Mouse (Mus musculus) thymus, postnatal 14 days (tissue): Measurements from ENCODE around the gene Csrnp3.

Experiments used
- DNase-seq: peaks from one replicate; pipeline ENCODE4 v3.0.0; 2021

Csrnp3 gene

DNA sequence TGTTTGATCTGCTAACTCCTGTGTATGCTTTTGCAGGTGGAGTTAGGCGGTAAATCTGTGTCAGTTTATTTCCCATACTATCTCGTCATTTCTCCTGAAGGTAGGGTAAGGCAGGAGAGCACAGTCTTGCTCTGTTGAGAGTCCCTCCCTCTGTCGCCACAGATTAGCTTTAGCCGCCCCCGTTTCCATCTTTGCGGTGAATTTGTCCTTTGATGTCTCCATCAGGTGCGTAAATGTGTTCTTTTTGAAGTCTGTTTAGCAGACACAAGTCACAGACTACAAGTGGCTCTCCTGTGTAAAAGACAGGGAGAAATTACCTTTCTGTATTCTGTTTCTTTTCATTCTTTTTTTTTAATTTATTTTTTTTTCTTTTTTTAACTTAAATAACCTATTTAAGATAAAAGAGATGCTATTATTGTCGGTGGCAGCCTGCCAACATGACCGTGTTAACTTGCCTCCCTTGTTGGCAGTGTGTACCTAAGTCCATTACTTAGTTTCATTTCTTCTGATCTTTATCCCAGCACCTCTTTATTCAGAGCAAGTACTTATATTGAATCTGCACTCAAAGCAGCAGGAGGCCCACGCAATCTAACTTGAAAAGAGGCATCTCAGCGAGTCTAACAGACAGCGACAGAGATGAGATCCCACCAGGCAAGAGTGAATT is 25.5 kb downstream of the Csrnp3 start:
- DNase-seq, result no peak

DNA sequence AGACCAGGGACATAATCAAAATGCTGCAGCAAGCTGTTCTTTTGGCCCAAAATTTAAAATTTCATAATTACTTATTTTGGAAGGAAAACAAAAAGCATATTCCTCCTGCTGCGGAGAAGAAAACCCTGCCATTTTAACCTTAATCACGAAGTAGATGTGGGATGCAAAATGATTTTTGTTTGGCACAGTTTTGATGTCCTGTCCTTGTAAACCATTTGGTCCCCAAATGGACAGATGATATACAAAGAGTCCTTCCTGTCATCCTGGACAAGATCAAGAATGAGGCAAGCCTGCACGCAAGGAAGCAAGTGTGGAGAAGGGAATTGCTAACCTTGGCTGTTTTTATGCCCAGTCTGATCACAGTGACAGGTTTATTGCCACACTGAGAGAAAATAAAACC is 46.0 kb downstream of the Csrnp3 start:
- DNase-seq, result no peak

DNA sequence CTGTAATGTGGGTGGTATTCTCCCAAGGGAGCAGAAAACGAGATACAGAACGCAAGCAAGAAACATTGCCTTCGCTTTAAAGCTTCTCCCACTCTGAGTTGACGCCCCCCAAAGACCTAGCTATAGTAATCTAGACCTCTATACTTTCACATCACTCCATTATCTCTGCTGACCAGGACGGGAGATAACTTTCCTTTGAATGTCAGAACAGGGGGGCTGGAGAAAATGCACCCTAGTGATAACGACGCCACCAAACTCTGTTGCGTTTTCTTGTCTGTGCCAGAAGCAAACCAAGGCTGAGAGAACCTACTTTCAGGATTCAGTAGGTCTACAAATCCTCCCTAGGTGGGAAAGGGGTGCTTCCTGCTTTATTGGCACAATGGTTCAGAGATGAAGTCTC is 47.7 kb downstream of the Csrnp3 start:
- DNase-seq, result no peak

DNA sequence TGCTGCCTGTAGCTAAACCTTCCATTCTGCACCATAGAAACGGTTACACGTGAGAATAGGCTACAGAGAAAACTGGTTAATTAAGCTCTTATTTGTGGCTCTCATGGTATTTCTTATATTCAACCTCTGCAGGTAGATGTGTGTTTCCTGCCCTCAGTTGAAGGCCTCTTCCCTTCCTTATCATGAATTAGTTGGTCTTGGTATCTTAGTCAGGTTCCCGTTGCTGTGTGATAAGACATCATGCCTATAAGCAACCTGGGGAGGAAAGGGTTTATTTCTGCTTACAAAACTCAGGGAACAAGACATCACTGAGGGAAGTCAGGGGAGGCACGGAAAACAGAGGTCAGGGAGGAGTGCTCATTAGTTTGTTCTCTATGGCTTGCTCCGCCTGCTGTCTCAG is 48.7 kb downstream of the Csrnp3 start:
- DNase-seq, result no peak

DNA sequence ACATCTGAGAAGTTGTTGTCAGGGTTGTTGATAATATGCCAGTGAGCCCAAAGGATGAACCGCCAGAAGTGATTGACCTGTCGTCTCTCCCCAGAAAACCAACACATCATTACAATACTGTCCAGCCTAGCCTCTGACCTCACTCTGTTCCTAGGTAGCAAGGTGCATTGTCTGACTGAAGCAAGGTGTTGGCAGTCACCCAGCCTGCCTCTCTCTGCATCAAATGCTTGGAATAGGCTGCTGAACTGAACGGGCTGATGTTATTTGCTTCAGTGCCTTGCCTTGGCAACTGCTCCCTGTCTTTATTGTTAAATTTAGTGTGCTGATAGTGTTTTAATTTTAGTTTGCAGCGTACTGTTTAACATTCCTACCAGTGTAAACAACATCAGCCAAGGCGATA is 51.0 kb downstream of the Csrnp3 start:
- DNase-seq, result no peak

DNA sequence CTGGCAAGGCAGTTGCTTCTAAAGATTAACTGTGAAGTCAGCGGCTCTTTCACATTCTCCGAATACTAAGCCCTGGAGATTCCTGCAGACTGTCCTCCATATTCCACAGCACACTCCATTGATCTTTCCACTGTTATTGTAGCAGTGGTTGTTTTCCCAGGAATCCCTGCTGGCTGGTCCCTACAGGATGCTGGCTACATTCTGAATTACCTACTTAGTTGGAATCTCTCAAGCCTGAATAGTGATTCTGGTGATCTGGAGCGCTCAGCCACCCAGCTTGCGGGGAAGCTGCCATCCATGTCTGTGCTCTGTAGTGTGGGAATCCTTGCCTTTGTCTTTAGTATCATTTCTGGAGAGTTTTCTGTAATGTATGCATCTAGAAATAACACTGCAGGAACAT is 51.5 kb downstream of the Csrnp3 start:
- DNase-seq, result no peak

DNA sequence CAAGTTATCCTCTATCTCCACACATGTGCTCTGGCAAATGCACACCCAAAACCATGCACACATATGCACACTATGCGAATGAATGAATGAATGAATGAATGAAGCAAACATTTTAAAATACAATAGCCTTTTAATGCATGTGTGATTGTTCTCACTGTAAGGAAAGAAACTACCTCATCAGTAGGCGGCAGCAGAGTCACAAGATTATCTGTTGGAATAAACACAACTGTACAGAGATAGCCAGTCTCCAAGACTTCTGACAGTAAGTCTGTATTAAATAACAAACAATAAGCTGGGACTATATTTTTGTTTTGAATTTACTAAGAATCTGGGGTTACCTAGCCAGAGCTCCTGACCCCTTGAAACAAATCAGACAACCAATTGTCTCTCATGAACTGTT is 53.9 kb downstream of the Csrnp3 start:
- DNase-seq, result no peak

DNA sequence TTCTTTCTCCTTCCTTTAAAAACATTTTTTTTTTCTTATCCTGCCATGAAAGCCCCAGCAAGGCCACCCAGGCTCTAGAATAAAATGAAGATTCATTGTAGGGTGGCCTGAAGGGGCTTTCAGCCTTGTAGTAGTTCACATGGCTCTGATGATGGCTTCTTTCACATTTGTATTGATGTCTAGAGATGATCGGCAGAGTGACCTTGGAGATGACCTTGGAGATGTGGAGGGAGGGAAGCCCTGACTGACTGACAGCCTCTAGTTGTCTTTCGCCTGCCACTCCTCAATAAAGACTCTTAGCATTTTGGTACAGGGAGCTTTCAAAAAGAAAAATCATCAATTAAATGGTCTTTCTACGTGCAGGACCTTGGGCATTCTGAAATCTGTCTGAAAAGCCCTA is 63.0 kb downstream of the Csrnp3 start:
- no peak for DNase-seq

DNA sequence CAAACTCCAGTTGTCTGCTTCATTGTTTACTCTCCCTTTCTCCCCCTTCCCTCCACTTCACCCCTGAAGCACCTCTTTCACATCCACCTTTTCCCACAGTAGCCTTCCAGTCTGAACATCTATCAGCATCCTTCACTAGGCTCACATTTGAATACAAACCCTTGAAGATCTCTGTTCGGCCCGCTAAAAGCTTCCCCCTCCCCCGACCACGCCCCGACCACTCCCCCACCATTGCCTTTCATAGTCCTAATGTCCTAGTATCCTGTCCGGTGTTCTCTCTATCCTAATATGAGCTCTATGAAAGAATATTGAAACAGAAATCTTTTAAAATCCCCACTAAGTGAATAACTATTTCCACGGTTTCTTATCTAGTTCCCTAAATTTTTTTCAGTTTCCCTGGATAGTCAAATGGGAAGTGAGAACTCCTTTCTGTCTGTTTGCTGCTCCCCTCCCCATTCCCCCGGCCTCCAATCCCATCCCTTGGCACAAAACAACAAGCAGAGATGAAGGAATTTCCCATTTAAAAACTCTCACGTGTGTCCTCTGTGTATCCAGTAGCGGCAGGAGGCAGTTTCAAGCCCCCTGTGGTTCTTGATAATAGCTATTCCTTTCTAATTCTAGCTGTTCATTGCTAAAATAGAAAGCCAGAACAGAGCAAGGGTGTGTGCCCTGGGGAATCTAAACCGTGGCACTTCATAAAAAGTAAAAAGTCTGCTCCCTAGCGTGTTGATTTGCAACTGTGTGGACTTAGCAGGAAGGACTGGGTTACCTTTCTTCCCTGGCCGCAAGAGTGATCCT is 64.4 kb downstream of the Csrnp3 start:
- no peak for DNase-seq

DNA sequence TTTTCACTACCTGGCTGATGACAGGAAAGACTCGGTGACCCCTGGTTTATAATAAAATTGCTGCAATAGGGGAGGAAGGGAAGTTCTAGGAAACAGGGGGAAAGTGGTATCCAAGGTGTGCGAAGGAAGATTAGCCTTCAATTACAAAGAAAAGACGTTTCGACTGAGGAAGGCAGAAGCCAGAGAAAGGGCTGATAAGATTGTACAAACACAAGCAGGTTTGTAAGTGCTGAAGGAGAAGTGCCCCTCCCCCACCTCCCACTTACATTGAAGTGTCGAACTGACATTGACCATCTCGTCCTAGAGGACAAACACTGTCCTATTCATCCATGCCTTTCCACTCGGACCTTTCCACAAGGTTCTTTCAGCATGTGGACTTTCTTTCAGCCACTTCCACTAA is 70.4 kb downstream of the Csrnp3 start:
- no peak for DNase-seq

DNA sequence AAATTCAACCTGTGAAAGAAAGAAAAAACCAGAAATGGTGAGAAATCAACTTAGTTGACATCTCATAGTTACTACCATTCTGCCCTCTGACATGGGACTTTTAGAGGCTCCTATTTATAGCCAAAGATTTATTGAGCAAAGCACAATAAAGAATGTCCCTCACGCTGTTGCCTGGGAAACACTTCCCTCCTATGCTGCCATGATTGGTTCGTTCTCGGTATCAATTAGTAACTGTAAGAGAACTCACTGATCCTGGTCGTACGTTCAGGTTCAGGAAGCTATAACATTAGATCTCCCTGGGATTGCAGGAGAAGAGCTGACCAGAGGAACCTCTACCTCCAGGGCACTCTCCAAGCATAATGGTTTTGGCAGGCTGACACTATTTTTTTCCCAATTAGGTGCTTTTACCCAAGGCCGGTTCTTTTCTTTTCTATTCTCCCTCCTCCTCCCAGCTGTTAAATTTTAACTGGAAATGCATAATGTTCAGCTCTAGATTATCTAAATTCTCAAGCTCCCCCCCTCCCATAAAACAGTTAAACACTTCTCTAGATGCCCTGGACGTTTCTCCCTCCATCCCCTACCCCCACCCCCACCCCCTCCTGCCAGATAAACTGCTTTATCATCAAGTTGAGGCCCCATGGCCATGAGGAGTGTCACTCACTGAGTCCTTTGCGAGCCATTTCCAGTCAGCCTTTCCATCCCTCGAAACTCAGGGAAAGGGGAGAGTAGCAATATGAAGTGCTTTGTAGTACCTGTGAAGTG is 75.3 kb downstream of the Csrnp3 start:
- no peak for DNase-seq

DNA sequence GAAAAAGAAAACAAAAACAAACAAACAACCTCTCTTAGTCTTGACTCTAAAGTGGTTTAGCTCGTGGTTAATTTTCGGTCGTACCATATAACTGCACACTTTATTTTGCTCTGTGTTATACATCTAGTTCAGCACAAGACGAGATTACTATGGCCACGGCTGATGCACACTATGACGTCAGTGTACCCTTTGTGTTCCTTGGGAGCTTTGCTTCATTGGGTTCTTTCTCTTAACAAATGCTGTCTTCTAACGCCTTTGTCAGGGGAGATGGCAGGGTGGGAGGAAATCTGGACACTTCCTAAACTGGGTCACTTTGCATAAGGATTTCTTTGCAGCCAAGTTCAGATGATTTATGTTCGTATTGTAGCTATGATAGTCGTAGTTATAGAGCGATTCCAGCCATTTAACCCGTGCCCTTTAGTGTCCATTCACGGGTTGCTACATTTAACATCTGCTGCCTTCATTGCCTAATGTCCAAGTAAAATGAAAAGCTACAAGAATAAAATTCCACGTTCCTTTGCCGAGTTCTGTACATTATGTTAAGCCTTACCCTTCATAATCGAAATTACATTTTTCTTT is 79.9 kb downstream of the Csrnp3 start:
- DNase-seq, result no peak

DNA sequence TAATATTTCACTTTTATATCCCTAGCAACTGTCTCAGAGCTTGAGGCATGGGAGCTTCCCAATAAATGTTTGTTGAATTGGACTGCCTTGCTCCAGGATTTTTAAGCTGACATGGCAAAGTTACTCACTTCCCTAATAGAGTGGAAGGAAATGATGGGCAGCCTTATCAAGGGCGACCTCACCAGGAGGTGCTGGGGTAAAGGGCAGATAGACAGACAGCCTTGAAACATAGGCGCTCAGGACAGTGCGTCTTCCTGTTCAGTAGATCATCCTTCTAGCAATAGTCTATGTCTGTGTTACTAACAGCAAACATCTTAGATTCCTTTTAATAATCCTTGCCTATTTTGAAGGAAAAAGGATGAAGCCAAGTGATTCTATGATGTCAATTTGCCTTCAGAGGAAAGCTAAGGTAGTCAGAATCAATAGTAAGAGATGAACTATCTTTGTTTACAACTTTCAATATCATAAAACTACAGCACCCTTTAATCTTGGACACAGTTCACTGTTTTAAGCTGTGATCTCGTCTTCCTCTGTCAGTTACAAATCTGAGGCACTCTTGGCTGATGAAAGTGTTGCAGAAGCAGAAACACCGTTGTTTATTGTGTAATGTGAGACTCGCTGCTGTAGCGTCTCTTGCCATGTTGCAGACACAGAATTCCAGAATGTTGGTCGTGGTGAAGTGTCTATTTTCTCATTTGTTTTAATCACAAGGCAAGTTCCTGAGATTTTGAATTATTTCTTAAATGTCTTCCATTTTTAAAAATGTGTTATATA is 81.6 kb downstream of the Csrnp3 start:
- no peak for DNase-seq

DNA sequence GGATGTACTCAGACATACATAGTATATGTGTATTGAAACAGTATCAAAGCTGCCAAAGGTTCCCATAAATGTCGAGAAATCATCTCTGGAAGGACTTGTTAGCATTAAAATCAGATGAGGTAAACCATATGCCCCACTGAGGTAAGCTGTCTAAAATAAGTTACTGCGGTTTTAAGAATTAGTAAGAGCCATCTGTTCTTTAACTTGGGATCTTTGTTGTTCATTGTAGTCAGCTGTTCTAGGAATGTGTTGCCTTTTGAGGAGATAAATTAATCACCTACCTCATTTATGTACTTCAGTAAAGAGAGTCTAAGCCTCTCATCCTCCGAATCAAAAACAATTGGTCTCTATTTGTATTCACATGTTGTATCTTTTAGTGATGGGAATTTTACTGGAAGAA is 83.7 kb downstream of the Csrnp3 start:
- no peak for DNase-seq

DNA sequence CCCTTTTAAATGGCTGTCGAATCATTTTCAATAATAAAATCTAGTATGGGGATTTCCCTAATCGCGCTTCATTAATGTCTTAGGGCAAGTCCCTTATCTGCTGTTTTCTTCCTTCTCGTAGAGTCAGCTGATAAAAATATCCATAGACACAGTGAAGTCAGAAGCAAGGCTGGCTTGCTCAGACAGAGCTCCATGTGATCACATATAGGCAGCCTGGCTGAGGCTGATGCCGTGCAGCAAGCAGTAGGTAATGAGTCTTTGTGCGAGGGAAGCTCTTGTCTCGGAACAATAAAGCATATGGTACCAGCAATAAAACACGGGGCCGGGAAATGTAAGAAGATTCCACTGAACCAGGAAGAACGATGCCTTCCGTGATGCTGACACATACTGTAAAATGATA is 84.4 kb downstream of the Csrnp3 start:
- no peak for DNase-seq

DNA sequence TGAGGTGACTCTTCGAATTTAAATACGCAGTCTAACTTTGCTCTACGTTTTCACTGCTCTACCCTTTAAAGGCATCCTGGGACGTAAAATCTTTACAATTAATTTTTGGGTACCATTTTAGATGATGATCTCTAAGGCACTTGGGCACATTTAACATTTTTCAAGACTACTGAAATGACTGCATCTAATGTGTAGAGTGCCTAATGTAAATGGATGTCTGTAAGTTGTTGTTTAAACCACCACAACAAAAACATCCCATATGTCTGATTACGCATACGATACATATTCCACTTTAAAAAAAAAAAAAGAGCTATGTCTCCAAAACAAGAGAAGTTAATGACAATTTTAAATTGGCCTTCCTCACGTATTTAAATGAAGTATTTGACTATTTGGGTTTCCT is 85.7 kb downstream of the Csrnp3 start:
- DNase-seq, result no peak

DNA sequence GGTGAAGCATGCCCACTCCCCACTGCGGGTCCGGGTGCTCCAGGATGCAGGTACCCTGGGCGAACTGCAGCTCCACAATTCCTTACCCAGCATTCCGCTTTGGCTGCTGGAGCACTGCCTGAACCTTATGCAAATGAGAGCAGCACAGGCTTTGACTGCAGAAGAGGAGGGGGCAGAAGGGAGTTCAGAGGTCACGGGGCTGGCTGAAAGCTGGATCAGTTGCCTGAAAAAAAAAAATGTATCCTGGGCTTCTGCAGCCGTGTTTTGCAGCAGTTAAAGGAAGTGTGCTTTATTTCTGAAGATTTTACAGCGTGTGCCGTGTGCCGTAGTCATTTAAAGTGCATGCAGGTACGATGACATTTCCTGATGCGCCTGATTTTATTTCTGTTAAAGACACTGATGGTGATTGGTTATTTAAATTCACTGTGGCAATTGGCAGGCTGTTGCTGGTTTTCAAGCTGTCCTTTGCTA is 86.3 kb downstream of the Csrnp3 start:
- DNase-seq, result no peak

DNA sequence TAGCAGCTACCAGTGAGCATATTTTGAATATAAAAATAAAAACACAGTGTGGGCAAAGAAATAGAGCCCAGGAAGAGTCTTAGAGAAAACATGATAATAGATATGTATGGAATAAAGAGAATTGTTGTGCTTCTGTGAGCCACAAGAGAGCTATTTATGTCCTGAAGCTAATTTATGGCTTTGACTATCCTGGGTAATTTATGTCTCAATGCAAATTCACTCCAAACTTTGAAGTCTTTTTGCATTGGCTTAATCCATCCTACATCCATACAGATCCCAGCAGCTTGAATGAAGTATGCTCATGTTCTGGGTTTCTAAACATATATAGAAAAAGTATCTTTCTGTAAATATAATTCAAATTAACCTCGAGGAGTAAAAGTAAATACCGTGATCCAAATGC is 88.5 kb downstream of the Csrnp3 start:
- no peak for DNase-seq

DNA sequence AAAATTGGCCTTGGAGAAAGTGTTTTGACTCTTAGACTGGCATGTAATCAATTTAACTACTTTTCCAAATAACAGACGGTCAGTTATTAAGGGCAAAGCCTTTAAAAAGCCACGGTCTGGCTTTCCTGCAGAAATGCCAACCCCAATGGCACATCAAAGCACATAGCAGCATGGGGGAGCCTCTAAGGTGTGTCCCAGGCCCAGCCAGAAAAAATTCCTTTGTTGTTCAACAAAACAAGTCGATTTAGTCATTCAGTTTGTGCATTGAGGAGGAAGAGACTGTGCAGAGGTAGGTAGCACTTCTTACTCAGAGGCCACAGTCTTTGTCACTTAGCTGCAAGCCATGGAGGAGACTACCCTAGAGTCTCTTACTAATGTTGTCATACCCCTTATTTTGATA is 93.3 kb downstream of the Csrnp3 start:
- DNase-seq, result no peak

DNA sequence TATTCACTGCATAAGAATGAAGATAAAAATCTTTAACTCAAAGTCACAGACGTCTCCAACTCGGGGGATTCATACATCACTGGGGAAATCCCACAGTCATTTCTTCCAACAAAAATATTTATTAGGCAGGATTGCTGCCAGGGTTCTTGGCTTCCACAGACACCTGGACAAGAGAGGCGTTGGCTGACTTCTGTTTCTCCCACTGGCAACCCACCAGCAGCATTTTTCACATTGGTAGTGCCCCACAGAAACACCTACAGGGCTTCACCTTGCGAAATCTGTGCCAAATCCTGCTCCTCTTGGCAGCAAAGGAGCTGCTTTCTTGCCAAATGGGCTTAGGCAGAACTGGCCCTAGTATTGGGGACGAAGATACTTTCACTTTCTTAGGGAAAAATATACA is 94.8 kb downstream of the Csrnp3 start:
- DNase-seq, result no peak

DNA sequence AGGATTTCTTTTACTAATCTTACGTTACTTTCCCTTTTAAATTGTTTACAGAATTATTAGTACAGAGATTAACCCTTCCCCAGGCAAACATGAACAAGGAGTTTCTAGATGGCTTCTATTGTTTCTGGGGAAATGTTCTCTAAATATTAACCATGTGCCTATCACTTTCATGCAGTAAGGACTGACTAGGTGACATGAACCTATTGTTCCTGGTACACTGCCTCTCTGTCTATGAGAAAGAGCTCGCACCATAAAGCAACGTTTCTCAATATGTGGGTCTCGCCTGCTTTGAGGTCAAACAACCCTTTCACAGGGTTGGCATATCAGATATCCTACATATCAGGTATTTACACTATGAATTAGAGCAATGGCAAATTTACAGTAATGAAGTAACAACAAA is 96.8 kb downstream of the Csrnp3 start:
- no peak for DNase-seq

DNA sequence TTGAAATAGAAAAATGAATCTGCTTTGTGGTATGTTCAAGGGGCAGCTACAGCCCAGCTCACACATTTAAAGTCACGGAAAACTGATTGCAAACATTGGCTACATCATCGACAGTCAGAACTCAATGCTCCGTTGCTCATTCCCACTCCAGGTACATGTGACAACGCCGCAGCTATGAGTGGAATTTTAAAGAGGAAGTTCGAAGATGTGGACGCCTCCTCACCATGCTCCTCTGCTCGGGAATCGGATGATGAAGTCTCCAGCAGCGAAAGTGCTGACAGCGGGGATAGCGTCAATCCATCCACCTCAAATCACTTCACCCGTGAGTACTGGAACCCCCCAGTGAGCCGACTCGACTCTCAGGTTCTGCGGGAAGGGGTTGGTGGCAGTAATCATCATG is 103.2 kb downstream of the Csrnp3 start:
- DNase-seq, result no peak
